Mouse (Mus musculus) embryonic facial prominence, embryonic 11.5 days (tissue): Measurements from ENCODE around the gene Foxp4. TPM values are rescaled to one million over a fixed set of nuclear protein-coding genes. Genes with fewer than 3 reads are reported as not detected.

Source experiments
- ATAC-seq: fragments of 200-750 bp; cut with Nextera tagmentation; replicated peaks from 2 replicates; pipeline ENCODE4 v1.8.0; 2017; ENCODE audit warnings: low read depth; ENCODE audit not compliant: insufficient number of reproducible peaks, low FRiP score, low TSS enrichment
- DNase-seq: peaks from one replicate; pipeline ENCODE4 v3.0.0-alpha.2; 2015; ENCODE audit warnings: low spot score
- H3K27ac ChIP-seq: fragments of 300-500 bp; sonication (generic); replicated peaks from 2 replicates; pipeline ENCODE4 v1.5.1; 2014; ENCODE audit warnings: mild to moderate bottlenecking, low read depth, low read length, control low read depth
- H3K27me3 ChIP-seq: fragments of 300-500 bp; sonication (generic); 2 replicates; pipeline ENCODE4 v1.6.1; 2014; ENCODE audit warnings: mild to moderate bottlenecking, low read length, moderate library complexity, mixed read lengths; ENCODE audit not compliant: control insufficient read depth, insufficient read depth
- H3K36me3 ChIP-seq: fragments of 300-500 bp; sonication (generic); replicated peaks from 2 replicates; pipeline ENCODE4 v1.6.1; 2014; ENCODE audit warnings: low read depth, mild to moderate bottlenecking, low read length, moderate library complexity, mixed read lengths; ENCODE audit not compliant: control insufficient read depth, insufficient read depth
- H3K4me1 ChIP-seq: fragments of 300-500 bp; sonication (generic); 2 replicates; pipeline ENCODE4 v1.6.1; 2014; ENCODE audit warnings: low read length, mixed read lengths; ENCODE audit not compliant: control insufficient read depth, insufficient read depth
- H3K4me2 ChIP-seq: fragments of 300-500 bp; sonication (generic); 2 replicates; pipeline ENCODE4 v1.6.1; 2014; ENCODE audit warnings: low read depth, mild to moderate bottlenecking, control low read depth, low read length, moderate library complexity
- H3K4me3 ChIP-seq: fragments of 300-500 bp; sonication (generic); 2 replicates; pipeline ENCODE4 v1.5.1; 2014; ENCODE audit warnings: low read depth, low read length, control low read depth
- H3K9ac ChIP-seq: fragments of 300-500 bp; sonication (generic); replicated peaks from 2 replicates; pipeline ENCODE4 v1.6.1; 2014; ENCODE audit warnings: mild to moderate bottlenecking, control low read depth, low read length
- H3K9me3 ChIP-seq: fragments of 300-500 bp; sonication (generic); replicated peaks from 2 replicates; pipeline ENCODE4 v1.6.1; 2016; ENCODE audit warnings: mild to moderate bottlenecking, low read length, inconsistent platforms, mixed read lengths; ENCODE audit not compliant: control insufficient read depth
- WGBS: fragments of 180-500 bp; shearing (Covaris S2); extraction: QIAGEN DNeasy Blood & Tissue Kit; methylation state at CpG from one replicate; pipeline ENCODE4 v1.1.7; 2014; 5-methylcytosine and 5-hydroxymethylcytosine counted together
- polyA plus RNA-seq: library from polyadenylated mRNA; unstranded; fragments of >200 nt; fragmentation: Nextera tagmentation; extraction: Ambion mirVana; gene quantifications from 2 replicates; pipeline ENCODE4 v1.2.1, GENCODE M21; 2014

Gene Foxp4
- polyA plus RNA-seq, 1 experiment from 2014 or later, result 29.0 TPM

GRCm38 (mm10) chr17:47942008-47942407, 17.6 kb upstream of the Foxp4 start:
- Histone ChIP-seq H3K4me3 (no peak overlapping the region), H3K9ac (no peak overlapping the region), H3K9me3 (no peaks in the 10 kb centered on the region), H3K4me2 (no peak overlapping the region), H3K27ac (no peak overlapping the region), H3K4me1 (peaks cover 5% of the 10 kb centered on the region), H3K36me3 (no peaks in the 10 kb centered on the region), H3K27me3 (no peaks in the 10 kb centered on the region)
- DNase-seq (no peak), ATAC-seq (no peak)
- 80% methylated on average over 4 of the region's 4 CpGs for WGBS

GRCm38 (mm10) chr17:47938839-47939238, 14.4 kb upstream of the Foxp4 start:
- H3K27ac ChIP-seq, result no peak overlapping the region
- no peaks in the 10 kb centered on the region for H3K4me1 ChIP-seq
- ATAC-seq, result no peak
- H3K36me3 ChIP-seq, result no peaks in the 10 kb centered on the region
- WGBS, result 75% methylated on average over 6 of the region's 6 CpGs
- H3K4me3 ChIP-seq, result no peak overlapping the region
- no peaks in the 10 kb centered on the region for H3K9me3 ChIP-seq
- no peak for DNase-seq
- no peak overlapping the region for H3K4me2 ChIP-seq
- no peaks in the 10 kb centered on the region for H3K27me3 ChIP-seq
- no peak overlapping the region for H3K9ac ChIP-seq

- Histone ChIP-seq H3K4me2 (no peak overlapping the region), H3K9me3 (no peaks in the 10 kb centered on the region), H3K9ac (no peak overlapping the region), H3K4me3 (no peak overlapping the region), H3K27me3 (no peaks in the 10 kb centered on the region), H3K27ac (no peak overlapping the region), H3K36me3 (no peaks in the 10 kb centered on the region), H3K4me1 (no peaks in the 10 kb centered on the region)
- DNase-seq (no peak), ATAC-seq (no peak)
- whole genome bisulfite sequencing, result 33% methylated on average over 10 of the region's 10 CpGs
Observed at GRCm38 (mm10) chr17:47937926-47938600, 13.6 kb upstream of the Foxp4 start.

GRCm38 (mm10) chr17:47936591-47936990, 12.1 kb upstream of the Foxp4 start:
- Histone ChIP-seq H3K4me3 (no peak overlapping the region), H3K4me2 (no peak overlapping the region), H3K9me3 (no peaks in the 10 kb centered on the region), H3K4me1 (no peaks in the 10 kb centered on the region), H3K36me3 (no peaks in the 10 kb centered on the region), H3K9ac (no peak overlapping the region), H3K27me3 (no peaks in the 10 kb centered on the region), H3K27ac (no peak overlapping the region)
- no peak for DNase-seq
- WGBS, result 89% methylated on average over 4 of the region's 4 CpGs
- ATAC-seq, result no peak

- no peak for ATAC-seq
- no peak overlapping the region for H3K4me2 ChIP-seq
- 87% methylated on average over 4 of the region's 4 CpGs for WGBS
Observed at GRCm38 (mm10) chr17:47929431-47929830, 5.0 kb upstream of the Foxp4 start.

GRCm38 (mm10) chr17:47925988-47926387, 1.5 kb upstream of the Foxp4 start:
- Histone ChIP-seq H3K36me3 (no peaks in the 10 kb centered on the region), H3K4me2 (peak overlapping the region; percentile 93; the same call in 1 of the 2 replicates), H3K4me1 (peaks cover 5% of the 10 kb centered on the region), H3K9me3 (no peaks in the 10 kb centered on the region), H3K4me3 (peak overlapping the region; percentile 92; the same call in 1 of the 2 replicates), H3K27ac (no peak overlapping the region), H3K27me3 (no peaks in the 10 kb centered on the region), H3K9ac (no peak overlapping the region; the same call in 1 of the 2 replicates)
- DNase-seq (no peak), ATAC-seq (no peak)
- 18% methylated on average over 10 of the region's 10 CpGs for WGBS

More at GRCm38 (mm10) chr17:47929431-47929830, 5.0 kb upstream of the Foxp4 start:
- no peaks in the 10 kb centered on the region for H3K36me3 ChIP-seq
- DNase-seq, result no peak
- H3K27ac ChIP-seq, result no peak overlapping the region
- no peaks in the 10 kb centered on the region for H3K9me3 ChIP-seq
- H3K9ac ChIP-seq, result no peak overlapping the region
- H3K27me3 ChIP-seq, result no peaks in the 10 kb centered on the region
- no peaks in the 10 kb centered on the region for H3K4me1 ChIP-seq
- H3K4me3 ChIP-seq, result no peak overlapping the region

GRCm38 (mm10) chr17:47925340-47925926, 988 bp upstream of the Foxp4 start:
- Histone ChIP-seq H3K27ac (peak overlapping the region; percentile 97), H3K4me3 (peak overlapping the region; percentile 92), H3K36me3 (no peaks in the 10 kb centered on the region), H3K4me1 (peaks cover 8% of the 10 kb centered on the region), H3K9me3 (no peaks in the 10 kb centered on the region), H3K27me3 (no peaks in the 10 kb centered on the region), H3K9ac (peak overlapping the region; percentile 96), H3K4me2 (peak overlapping the region; percentile 93)
- ATAC-seq, result no peak
- WGBS, result 0% methylated on average over 13 of the region's 13 CpGs
- DNase-seq, result no peak

GRCm38 (mm10) chr17:47923678-47924382, 615 bp downstream of the Foxp4 start:
- Histone ChIP-seq H3K27me3 (no peaks in the 10 kb centered on the region), H3K9me3 (no peaks in the 10 kb centered on the region), H3K27ac (peak overlapping the region; percentile 97), H3K4me3 (peak overlapping the region; percentile 92), H3K36me3 (no peaks in the 10 kb centered on the region), H3K9ac (peak overlapping the region; percentile 96), H3K4me1 (peaks cover 12% of the 10 kb centered on the region), H3K4me2 (peak overlapping the region; percentile 93)
- WGBS, result 0% methylated on average over 64 of the region's 65 CpGs
- ATAC-seq (peak; percentile 42), DNase-seq (peak; percentile 74)
